Mouse (Mus musculus) lung, postnatal 0 days (tissue): ENCODE data around the gene Znrf2. TPM values are rescaled to one million over a fixed set of nuclear protein-coding genes. Genes with fewer than 3 reads are reported as not detected.
A peak's percentile ranks its signal among the peaks of the same experiment; 100 is the strongest.

Source experiments
- ATAC-seq: fragments of 200-750 bp; cut with Nextera tagmentation; 2 replicates; pipeline ENCODE4 v1.8.0; 2017; ENCODE audit warnings: moderate library complexity
- DNase-seq: peaks from one replicate; pipeline ENCODE4 v3.0.0-alpha.2; 2016; ENCODE audit warnings: low spot score
- H3K27ac ChIP-seq: fragments of 300-500 bp; sonication (generic); 2 replicates; pipeline ENCODE4 v1.5.1; 2014; ENCODE audit warnings: antibody characterized with exemption, mild to moderate bottlenecking, low read length, mixed read lengths
- H3K27me3 ChIP-seq: fragments of 300-500 bp; sonication (generic); replicated peaks from 2 replicates; pipeline ENCODE4 v1.6.1; 2014; ENCODE audit warnings: low read length, mixed read lengths; ENCODE audit not compliant: insufficient read depth
- H3K36me3 ChIP-seq: fragments of 300-500 bp; sonication (generic); 2 replicates; pipeline ENCODE4 v1.6.1; 2014; ENCODE audit warnings: low read length, mixed read lengths; ENCODE audit not compliant: insufficient read depth
- H3K4me1 ChIP-seq: fragments of 300-500 bp; sonication (generic); 2 replicates; pipeline ENCODE4 v1.6.1; 2014; ENCODE audit warnings: antibody characterized with exemption, low read depth, low read length, mixed read lengths; ENCODE audit not compliant: insufficient read depth
- H3K4me2 ChIP-seq: fragments of 300-500 bp; sonication (generic); replicated peaks from 2 replicates; pipeline ENCODE4 v1.6.1; 2014; ENCODE audit warnings: low read depth, mild to moderate bottlenecking, low read length, moderate library complexity, mixed read lengths
- H3K4me3 ChIP-seq: fragments of 300-500 bp; sonication (generic); 2 replicates; pipeline ENCODE4 v1.5.1; 2014; ENCODE audit warnings: low read depth, low read length
- H3K9ac ChIP-seq: fragments of 300-500 bp; sonication (generic); replicated peaks from 2 replicates; pipeline ENCODE4 v1.6.1; 2014; ENCODE audit warnings: low read depth, mild to moderate bottlenecking
- H3K9me3 ChIP-seq: fragments of 300-500 bp; sonication (generic); 2 replicates; pipeline ENCODE4 v1.6.1; 2016; ENCODE audit warnings: low read length, mixed read lengths
- CTCF ChIP-seq: IDR thresholded peaks from 2 replicates; pipeline ENCODE4 v1.5.1; 2016; ENCODE audit warnings: antibody characterized with exemption, mild to moderate bottlenecking
- EP300 ChIP-seq: IDR thresholded peaks from 2 replicates; pipeline ENCODE4 v1.6.1; 2016; ENCODE audit warnings: antibody characterized with exemption, mild to moderate bottlenecking, control low read depth
- WGBS: fragments of 180-500 bp; shearing (Covaris S2); extraction: QIAGEN DNeasy Blood & Tissue Kit; methylation state at CpG from one replicate; pipeline ENCODE4 v1.1.7; 2014; 5-methylcytosine and 5-hydroxymethylcytosine counted together
- polyA plus RNA-seq: library from polyadenylated mRNA; unstranded; fragments of >200 nt; fragmentation: Nextera tagmentation; extraction: Ambion mirVana; gene quantifications from 2 replicates; pipeline ENCODE4 v1.2.1, GENCODE M21; 2015

The Znrf2 gene
- polyA plus RNA-seq, 1 experiment from 2014 or later: 4.6 TPM

DNA sequence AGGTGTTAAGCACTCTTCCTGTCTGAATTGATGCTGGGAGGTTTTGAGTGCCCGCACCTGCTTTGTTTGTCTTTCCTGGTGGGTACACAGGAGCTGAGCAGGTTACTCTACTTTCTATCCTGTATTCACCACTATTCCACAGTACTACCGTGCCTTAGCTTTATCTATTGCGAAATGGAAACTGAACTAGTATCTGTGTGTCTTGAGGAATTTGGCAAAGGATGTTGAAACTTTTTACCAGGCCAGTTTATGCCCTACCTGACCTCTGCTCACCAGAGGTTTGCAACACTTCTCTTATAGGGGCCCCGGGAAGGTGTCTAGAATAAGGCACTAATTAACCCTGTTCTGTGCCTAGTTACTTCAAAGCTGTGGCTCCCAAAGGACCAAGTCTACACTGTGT lies 27.6 kb upstream of the Znrf2 start:
- ATAC-seq (peak; percentile 73), DNase-seq (peak; percentile 58)
- H3K27ac ChIP-seq: no peak overlapping the region
- H3K4me1 ChIP-seq: no peaks in the 10 kb centered on the region
- H3K9ac ChIP-seq: no peak overlapping the region
- WGBS: 53% methylated on average over 4 of the region's 4 CpGs
- no peak overlapping the region for H3K4me3 ChIP-seq
- H3K4me2 ChIP-seq: no peak overlapping the region
- TF ChIP-seq CTCF (no peak), EP300 (no peak)
- H3K9me3 ChIP-seq: no peaks in the 10 kb centered on the region
- H3K27me3 ChIP-seq: no peaks in the 10 kb centered on the region
- H3K36me3 ChIP-seq: no peaks in the 10 kb centered on the region

DNA sequence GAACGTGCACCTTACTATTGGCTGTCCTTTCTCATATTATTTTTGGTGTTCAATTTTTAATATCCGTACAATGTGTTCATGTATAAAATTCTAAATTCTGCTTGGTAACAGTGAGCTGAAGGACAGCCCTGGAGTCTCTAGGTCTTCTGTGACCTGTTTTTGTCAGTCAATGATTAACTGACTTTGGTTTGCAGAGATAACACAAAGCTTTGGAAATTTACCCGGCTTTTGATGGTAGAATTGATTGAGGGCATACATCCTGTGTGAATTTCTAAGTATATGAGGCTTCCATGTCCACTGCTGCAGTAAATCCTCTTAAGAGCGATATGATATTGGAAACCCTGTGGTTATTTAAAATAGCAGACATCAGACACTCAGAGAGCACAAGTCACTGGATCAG lies 26.6 kb upstream of the Znrf2 start:
- 73% methylated on average over 4 of the region's 4 CpGs for WGBS

DNA sequence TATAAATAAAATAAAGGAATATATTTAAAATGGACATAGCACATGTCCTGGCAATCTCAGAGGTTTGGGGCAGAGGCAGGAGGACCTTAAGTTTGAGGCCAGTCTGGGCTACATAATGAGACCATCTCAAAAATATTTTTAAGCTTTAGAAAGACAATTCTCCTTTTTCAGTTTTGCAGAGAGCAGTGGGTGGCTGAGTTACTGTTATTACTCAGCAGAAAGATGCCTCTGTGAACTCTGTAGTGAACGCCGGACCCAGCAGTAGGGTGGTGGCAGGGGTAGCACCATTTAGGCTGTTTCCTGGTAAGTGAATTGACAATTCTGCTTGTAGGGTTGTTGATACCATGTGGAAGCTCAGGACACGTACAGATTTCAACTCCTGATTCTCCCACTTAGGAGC lies 22.9 kb upstream of the Znrf2 start:
- no peak for DNase-seq
- H3K27ac ChIP-seq: no peak overlapping the region
- H3K4me3 ChIP-seq: no peak overlapping the region
- no peak for ATAC-seq
- no peaks in the 10 kb centered on the region for H3K4me1 ChIP-seq
- no peaks in the 10 kb centered on the region for H3K9me3 ChIP-seq
- no peaks in the 10 kb centered on the region for H3K27me3 ChIP-seq
- no peaks in the 10 kb centered on the region for H3K36me3 ChIP-seq
- no peak overlapping the region for H3K4me2 ChIP-seq
- WGBS: 89% methylated on average over 3 of the region's 3 CpGs
- H3K9ac ChIP-seq: no peak overlapping the region
- TF ChIP-seq CTCF (no peak), EP300 (no peak)

More for the DNA sequence above, 26.6 kb upstream of the Znrf2 start:
- no peak for TF ChIP-seq CTCF
- no peak for TF ChIP-seq EP300
- Histone ChIP-seq H3K4me2 (no peak overlapping the region), H3K27me3 (no peaks in the 10 kb centered on the region), H3K27ac (no peak overlapping the region), H3K36me3 (no peaks in the 10 kb centered on the region), H3K9me3 (no peaks in the 10 kb centered on the region), H3K4me1 (no peaks in the 10 kb centered on the region), H3K4me3 (no peak overlapping the region), H3K9ac (no peak overlapping the region)
- ATAC-seq (no peak), DNase-seq (no peak)

DNA sequence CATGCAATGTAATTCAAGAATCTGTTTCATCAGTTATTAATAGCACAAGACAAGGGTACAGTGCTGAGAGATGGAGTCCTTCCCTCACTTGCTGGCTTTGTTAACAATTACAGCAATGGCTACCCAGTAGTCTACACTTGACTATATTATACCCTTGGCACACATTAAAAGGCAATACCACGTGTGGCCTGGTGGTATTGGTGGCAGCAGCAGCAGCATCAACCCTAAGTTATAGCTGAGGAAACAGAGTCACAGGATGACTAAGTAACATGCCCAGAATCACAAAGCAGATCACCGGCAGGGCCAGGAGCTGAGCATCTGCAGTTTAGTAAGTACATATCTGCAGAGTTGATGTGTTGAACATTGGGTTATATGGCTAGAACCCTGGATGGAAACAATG lies 22.3 kb upstream of the Znrf2 start:
- ATAC-seq: no peak
- no peak overlapping the region for H3K4me2 ChIP-seq
- no peak overlapping the region for H3K27ac ChIP-seq
- no peak overlapping the region for H3K9ac ChIP-seq
- WGBS: 67% methylated on average over 2 of the region's 2 CpGs
- TF ChIP-seq EP300 (no peak), CTCF (0 out of 2 replicates have a peak, but pooled peaks have one; percentile 6)
- no peaks in the 10 kb centered on the region for H3K4me1 ChIP-seq
- no peaks in the 10 kb centered on the region for H3K9me3 ChIP-seq
- DNase-seq: no peak
- no peaks in the 10 kb centered on the region for H3K36me3 ChIP-seq
- H3K27me3 ChIP-seq: no peaks in the 10 kb centered on the region
- H3K4me3 ChIP-seq: no peak overlapping the region

DNA sequence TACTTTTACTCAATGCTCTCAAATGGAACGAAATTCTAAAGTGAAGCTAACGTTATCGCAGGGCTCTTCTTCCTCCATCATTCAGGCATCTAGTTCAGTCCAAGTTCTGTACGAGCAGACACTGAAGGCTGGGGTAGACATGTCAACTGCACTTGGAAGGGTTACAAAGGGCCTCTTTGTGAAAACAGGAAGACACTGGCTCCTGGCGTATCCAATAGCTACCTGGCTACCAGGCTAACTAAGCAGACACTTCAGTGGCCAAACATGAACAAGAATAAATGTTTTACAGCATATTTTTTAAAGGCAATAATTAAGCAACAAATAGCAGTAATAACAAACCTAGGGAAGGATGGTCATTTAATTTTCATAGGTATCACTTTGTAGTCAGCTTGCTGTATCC lies 21.7 kb upstream of the Znrf2 start:
- ATAC-seq (no peak), DNase-seq (no peak)
- H3K4me2 ChIP-seq: no peak overlapping the region
- no peak for TF ChIP-seq CTCF
- no peak for TF ChIP-seq EP300
- 60% methylated on average over 5 of the region's 5 CpGs for WGBS
- no peaks in the 10 kb centered on the region for H3K36me3 ChIP-seq
- H3K27ac ChIP-seq: no peak overlapping the region
- no peaks in the 10 kb centered on the region for H3K9me3 ChIP-seq
- H3K27me3 ChIP-seq: no peaks in the 10 kb centered on the region
- H3K4me3 ChIP-seq: no peak overlapping the region
- H3K9ac ChIP-seq: no peak overlapping the region
- no peaks in the 10 kb centered on the region for H3K4me1 ChIP-seq

DNA sequence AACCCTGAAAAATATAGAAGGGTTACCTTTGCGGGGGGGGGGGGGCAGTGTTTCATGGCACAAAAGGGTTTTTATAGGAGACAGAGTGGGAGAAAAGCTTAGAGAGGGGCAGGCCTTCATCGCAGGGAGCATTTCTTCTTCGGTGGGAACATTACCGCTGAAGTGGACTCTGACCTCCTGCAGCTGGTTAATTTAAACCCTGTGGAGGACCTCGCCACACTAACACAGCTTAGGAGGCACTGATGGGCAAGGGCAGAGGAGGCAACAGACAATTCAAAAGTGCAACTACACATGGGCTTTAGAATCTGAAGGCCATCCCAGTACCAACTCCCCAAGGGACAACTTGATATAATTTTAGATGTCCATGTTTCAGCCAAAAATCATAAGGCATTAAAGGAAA lies 20.7 kb upstream of the Znrf2 start:
- Histone ChIP-seq H3K27ac (no peak overlapping the region), H3K36me3 (no peaks in the 10 kb centered on the region), H3K27me3 (no peaks in the 10 kb centered on the region), H3K9me3 (no peaks in the 10 kb centered on the region), H3K4me2 (no peak overlapping the region), H3K4me1 (no peaks in the 10 kb centered on the region), H3K9ac (no peak overlapping the region), H3K4me3 (no peak overlapping the region)
- 74% methylated on average over 5 of the region's 5 CpGs for WGBS
- ATAC-seq (no peak), DNase-seq (no peak)
- TF ChIP-seq EP300 (no peak), CTCF (no peak)

DNA sequence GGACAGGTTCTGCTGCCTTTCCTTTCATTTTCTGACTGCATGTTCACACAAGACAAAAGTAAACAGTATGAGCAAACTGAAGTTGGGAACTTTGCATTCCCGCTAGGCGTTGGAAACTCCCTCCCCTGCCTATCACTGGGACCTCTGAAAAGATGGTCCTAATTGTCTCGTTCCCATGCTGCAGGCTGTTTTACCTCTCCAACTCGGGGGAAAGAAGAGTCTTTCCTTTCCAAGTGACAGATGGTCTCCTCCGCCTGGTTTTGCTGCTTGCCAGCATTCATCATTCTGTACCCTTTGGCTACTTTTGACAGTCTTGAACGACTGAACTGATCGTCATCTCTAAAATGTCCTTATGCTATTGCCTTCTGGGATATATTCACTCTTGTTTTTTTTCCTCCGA lies 14.4 kb upstream of the Znrf2 start:
- no peak overlapping the region for H3K4me2 ChIP-seq
- H3K36me3 ChIP-seq: no peaks in the 10 kb centered on the region
- peak; percentile 35 for DNase-seq
- no peak overlapping the region for H3K4me3 ChIP-seq
- ATAC-seq: no peak
- TF ChIP-seq EP300 (no peak), CTCF (no peak)
- WGBS: 34% methylated on average over 8 of the region's 8 CpGs
- H3K9me3 ChIP-seq: no peaks in the 10 kb centered on the region
- no peak overlapping the region for H3K9ac ChIP-seq
- no peak overlapping the region for H3K27ac ChIP-seq
- H3K4me1 ChIP-seq: no peaks in the 10 kb centered on the region
- no peaks in the 10 kb centered on the region for H3K27me3 ChIP-seq
